Mouse (Mus musculus): ENCODE results near the gene Gclm. TPM values are rescaled to one million over a fixed set of nuclear protein-coding genes. Genes with fewer than 3 reads are reported as not detected.

The Gclm gene
- polyA plus RNA-seq, 1 experiment from 2014 or later: 155 TPM

- Histone ChIP-seq H3K36me3 (ENCODE audit: control insufficient read depth, insufficient read depth, low read length) (no peaks in the 10 kb centered on the region), H3K27ac (replicated peaks) (no peak overlapping the region), H3K9me3 (ENCODE audit: control insufficient read depth, low read length) (no peaks in the 10 kb centered on the region), H3K4me1 (replicated peaks; ENCODE audit: control insufficient read depth, insufficient read depth) (peaks cover 2% of the 10 kb centered on the region; the same call in 1 of the 2 replicates), H3K4me3 (ENCODE audit: low read depth, low read length) (peak overlapping the region; percentile 90; the same call in 1 of the 2 replicates), H3K4me2 (replicated peaks; ENCODE audit: low read depth) (peak overlapping the region; percentile 15; the same call in 1 of the 2 replicates), H3K27me3 (ENCODE audit: control insufficient read depth, insufficient read depth, low read length) (no peaks in the 10 kb centered on the region), H3K9ac (ENCODE audit: low read length) (no peak overlapping the region)
- DNase-seq (ENCODE audit: low spot score) (no peak), ATAC-seq (ENCODE audit: low FRiP score, low TSS enrichment) (no peak)
- 43% methylated on average over 6 of the region's 6 CpGs for WGBS
- no peak for TF ChIP-seq CTCF (IDR thresholded peaks at IDR 0.05; ENCODE audit: low read depth)
- TF ChIP-seq EP300 (optimal IDR thresholded peaks at IDR 0.05): no peak
These were observed 598 bp upstream of the Gclm start for GRCm38 (mm10) chr3:122244759-122245158.

- peak overlapping the region; percentile 78 for H3K4me2 ChIP-seq (replicated peaks; ENCODE audit: low read depth)
- peaks cover 2% of the 10 kb centered on the region; the same call in 1 of the 2 replicates for H3K4me1 ChIP-seq (replicated peaks; ENCODE audit: control insufficient read depth, insufficient read depth)
- TF ChIP-seq CTCF (IDR thresholded peaks at IDR 0.05; ENCODE audit: low read depth) (peak; percentile 57), EP300 (optimal IDR thresholded peaks at IDR 0.05) (no peak)
- peak; percentile 31 for ATAC-seq (ENCODE audit: low FRiP score, low TSS enrichment)
- WGBS: under 1% methylated on average over 43 of the region's 50 CpGs
- DNase-seq (ENCODE audit: low spot score): peak; percentile 68
- no peaks in the 10 kb centered on the region for H3K27me3 ChIP-seq (ENCODE audit: control insufficient read depth, insufficient read depth, low read length)
- H3K4me3 ChIP-seq (ENCODE audit: low read depth, low read length): peak overlapping the region; percentile 90
- H3K9ac ChIP-seq (ENCODE audit: low read length): peak overlapping the region; percentile 91
- peak overlapping the region; percentile 96 for H3K27ac ChIP-seq (replicated peaks)
- no peaks in the 10 kb centered on the region for H3K9me3 ChIP-seq (ENCODE audit: control insufficient read depth, low read length)
- H3K36me3 ChIP-seq (ENCODE audit: control insufficient read depth, insufficient read depth, low read length): no peaks in the 10 kb centered on the region
These were observed 548 bp downstream of the Gclm start for GRCm38 (mm10) chr3:122245878-122246332.

GRCm38 (mm10) chr3:122246406-122246805 lies 1.0 kb downstream of the Gclm start:
- Histone ChIP-seq H3K36me3 (ENCODE audit: control insufficient read depth, insufficient read depth, low read length) (no peaks in the 10 kb centered on the region), H3K9me3 (ENCODE audit: control insufficient read depth, low read length) (no peaks in the 10 kb centered on the region), H3K4me3 (ENCODE audit: low read depth, low read length) (peak overlapping the region; percentile 90), H3K27me3 (ENCODE audit: control insufficient read depth, insufficient read depth, low read length) (no peaks in the 10 kb centered on the region), H3K9ac (ENCODE audit: low read length) (peak overlapping the region; percentile 91), H3K27ac (replicated peaks) (peak overlapping the region; percentile 96), H3K4me2 (replicated peaks; ENCODE audit: low read depth) (peak overlapping the region; percentile 78), H3K4me1 (replicated peaks; ENCODE audit: control insufficient read depth, insufficient read depth) (peaks cover 2% of the 10 kb centered on the region; the same call in 1 of the 2 replicates)
- no peak for ATAC-seq (ENCODE audit: low FRiP score, low TSS enrichment)
- no peak for DNase-seq (ENCODE audit: low spot score)
- TF ChIP-seq EP300 (optimal IDR thresholded peaks at IDR 0.05): no peak
- no peak for TF ChIP-seq CTCF (IDR thresholded peaks at IDR 0.05; ENCODE audit: low read depth)
- 24% methylated on average over 6 of the region's 6 CpGs for WGBS

GRCm38 (mm10) chr3:122246986-122247767 lies 1.8 kb downstream of the Gclm start:
- no peaks in the 10 kb centered on the region for H3K27me3 ChIP-seq (ENCODE audit: control insufficient read depth, insufficient read depth, low read length)
- peak; percentile 35 for DNase-seq (ENCODE audit: low spot score)
- ATAC-seq (ENCODE audit: low FRiP score, low TSS enrichment): no peak
- peak overlapping the region; percentile 78 for H3K4me2 ChIP-seq (replicated peaks; ENCODE audit: low read depth)
- H3K27ac ChIP-seq (replicated peaks): peak overlapping the region; percentile 45; the same call in 1 of the 2 replicates
- peak overlapping the region; percentile 90 for H3K4me3 ChIP-seq (ENCODE audit: low read depth, low read length)
- H3K36me3 ChIP-seq (ENCODE audit: control insufficient read depth, insufficient read depth, low read length): no peaks in the 10 kb centered on the region
- no peaks in the 10 kb centered on the region for H3K9me3 ChIP-seq (ENCODE audit: control insufficient read depth, low read length)
- peak overlapping the region; percentile 54 for H3K9ac ChIP-seq (ENCODE audit: low read length)
- H3K4me1 ChIP-seq (replicated peaks; ENCODE audit: control insufficient read depth, insufficient read depth): peaks cover 2% of the 10 kb centered on the region; the same call in 1 of the 2 replicates
- WGBS: 45% methylated on average over 12 of the region's 12 CpGs
- no peak for TF ChIP-seq EP300 (optimal IDR thresholded peaks at IDR 0.05)
- no peak for TF ChIP-seq CTCF (IDR thresholded peaks at IDR 0.05; ENCODE audit: low read depth)

GRCm38 (mm10) chr3:122247768-122248100 lies 2.4 kb downstream of the Gclm start:
- WGBS: 98% methylated on average over 2 of the region's 2 CpGs
- H3K4me2 ChIP-seq (replicated peaks; ENCODE audit: low read depth): peak overlapping the region; percentile 25; the same call in 1 of the 2 replicates
- no peak overlapping the region for H3K9ac ChIP-seq (ENCODE audit: low read length)
- H3K36me3 ChIP-seq (ENCODE audit: control insufficient read depth, insufficient read depth, low read length): no peaks in the 10 kb centered on the region
- H3K4me1 ChIP-seq (replicated peaks; ENCODE audit: control insufficient read depth, insufficient read depth): peaks cover 2% of the 10 kb centered on the region; the same call in 1 of the 2 replicates
- H3K27me3 ChIP-seq (ENCODE audit: control insufficient read depth, insufficient read depth, low read length): no peaks in the 10 kb centered on the region
- H3K27ac ChIP-seq (replicated peaks): no peak overlapping the region; the same call in 1 of the 2 replicates
- no peak overlapping the region for H3K4me3 ChIP-seq (ENCODE audit: low read depth, low read length)
- ATAC-seq (ENCODE audit: low FRiP score, low TSS enrichment) (no peak), DNase-seq (ENCODE audit: low spot score) (no peak)
- no peaks in the 10 kb centered on the region for H3K9me3 ChIP-seq (ENCODE audit: control insufficient read depth, low read length)
- TF ChIP-seq CTCF (IDR thresholded peaks at IDR 0.05; ENCODE audit: low read depth) (no peak), EP300 (optimal IDR thresholded peaks at IDR 0.05) (no peak)

Data from stomach, postnatal 0 days (tissue).